In the genomic region with DNA sequence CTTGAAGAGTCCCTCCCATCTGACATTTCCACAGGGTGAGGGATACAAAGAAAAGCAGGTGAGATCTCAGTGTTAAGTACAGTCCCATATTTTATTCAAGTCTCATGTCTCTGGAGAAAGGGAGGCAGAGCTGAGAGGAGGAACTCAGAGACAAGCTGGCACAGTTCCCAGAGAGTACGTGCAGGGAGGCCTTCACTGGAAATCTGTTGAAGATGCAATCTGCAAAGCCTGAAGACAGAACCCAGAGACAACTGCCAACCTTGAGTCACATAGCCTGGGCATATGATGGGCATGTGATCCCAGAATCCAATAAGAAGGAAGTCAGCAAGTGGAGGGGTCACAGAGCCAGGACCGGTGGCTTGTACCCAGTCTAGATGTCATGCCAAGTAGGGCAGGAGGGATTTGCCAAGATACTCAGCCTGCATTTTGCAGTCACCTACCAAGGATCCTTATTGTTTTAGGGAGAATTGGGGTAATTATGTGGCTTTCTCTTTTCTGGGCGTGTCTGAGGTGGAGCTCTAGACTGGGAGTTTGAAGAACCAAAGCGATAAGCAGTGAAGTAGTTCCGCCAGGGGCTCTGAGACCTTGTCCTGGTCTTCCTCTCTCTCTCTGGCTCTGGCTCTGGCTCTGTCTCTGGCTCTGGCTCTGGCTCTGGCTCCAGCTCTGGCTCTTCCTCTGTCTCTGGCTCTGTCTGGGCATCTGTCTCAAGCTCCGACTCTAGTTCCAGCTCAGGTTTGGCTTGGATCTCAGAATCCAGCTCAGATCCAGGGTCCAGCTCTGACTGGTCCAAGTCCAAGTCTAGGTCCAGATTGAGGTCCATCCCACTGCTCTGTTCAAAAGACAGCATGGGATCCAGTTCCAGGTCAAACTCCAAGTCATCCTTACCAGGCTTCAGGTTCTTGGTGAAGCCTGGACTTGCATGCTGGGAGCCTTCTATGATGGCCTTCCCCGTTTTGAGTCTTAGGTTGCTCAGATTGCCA, we compare ENCODE assay signal across 8 mouse cellular contexts. TPM values are rescaled to one million over a fixed set of nuclear protein-coding genes. Genes with fewer than 3 reads are reported as not detected.
DNase-seq lines count a peak whose midpoint lies in the region; ATAC-seq and TF ChIP-seq lines count a peak whose summit lies in the region.

No protein-coding gene starts in this region.

- TF ChIP-seq CTCF in layer of hippocampus, adult 2 months (conservative IDR thresholded peaks at IDR 0.05): no peak

- H3K4me3 ChIP-seq in layer of hippocampus, adult 2 months: no peak overlapping the region

- H3K27ac ChIP-seq in layer of hippocampus, adult 2 months: 0 out of 2 replicates have a peak overlapping the region, but pooled peaks have one; percentile 36

- no peak for DNase-seq in frontal cortex, postnatal 25 days (ENCODE audit: low spot score in 2 of 2)
- DNase-seq in ovary, adult 18-20 months (ENCODE audit: low spot score): peak; percentile 23
- no peak for DNase-seq in ovary, postnatal 10 days (ENCODE audit: low spot score)
- peak; percentile 57 to 76 for DNase-seq in layer of hippocampus, adult 2 months (ENCODE audit: low spot score in 2 of 2)
- peak; percentile 70 to 76 for DNase-seq in right cerebral cortex, postnatal 36 days (ENCODE audit: low spot score in 2 of 2)
- no peak for DNase-seq in cerebellum, adult 11-12 months
- no peak for DNase-seq in cerebellum, postnatal 4 days (ENCODE audit: low spot score in 2 of 2)

- peak; percentile 87 for ATAC-seq in frontal cortex, adult (ENCODE audit: low TSS enrichment)

RNA-seq across cellular contexts. Expression of gene Srpk1, which starts 15.5 kb away (rescaled TPM):
- 10 to 100 TPM; 79.5 to 87.7 TPM for total RNA-seq in layer of hippocampus, adult 2 months (2021)

RNA-seq across cellular contexts. Expression of gene Slc26a8, which starts 52.0 kb away (rescaled TPM):
- 1 to 10 TPM; 6.3 to 6.9 TPM for total RNA-seq in layer of hippocampus, adult 2 months (2021)

RNA-seq across cellular contexts. Expression of gene Mapk14, which starts 53.1 kb away (rescaled TPM):
- total RNA-seq in layer of hippocampus, adult 2 months (2021): 10 to 100 TPM; 70.6 to 82.7 TPM

Comparison
In these comparisons a context has a peak if more than half of its experiments do, and no peak if none do; other contexts are left out.
1. DNase-seq: peak in ovary, adult 18-20 months (single experiment), layer of hippocampus, adult 2 months (2 of 2) and right cerebral cortex, postnatal 36 days (2 of 2); none in frontal cortex, postnatal 25 days (0 of 2), ovary, postnatal 10 days (single experiment), cerebellum, adult 11-12 months (single experiment) and cerebellum, postnatal 4 days (0 of 2).